Mouse (Mus musculus) lung, adult 2 months (tissue): Measurements from ENCODE around the gene Cmtm3.

ENCODE experiments used
- CTCF ChIP-seq: fragments of 200-500 bp; IDR thresholded peaks from 2 replicates; pipeline ENCODE4 v1.5.1; 2011; ENCODE audit warnings: mild to moderate bottlenecking, low read length, control low read depth; ENCODE audit not compliant: insufficient read depth
- POLR2A ChIP-seq: fragments of 200-500 bp; IDR thresholded peaks from 2 replicates; pipeline ENCODE4 v1.6.1; 2011; ENCODE audit warnings: low read depth, mild to moderate bottlenecking, control low read depth, low read length, borderline replicate concordance; ENCODE audit errors: extremely low read depth

DNA sequence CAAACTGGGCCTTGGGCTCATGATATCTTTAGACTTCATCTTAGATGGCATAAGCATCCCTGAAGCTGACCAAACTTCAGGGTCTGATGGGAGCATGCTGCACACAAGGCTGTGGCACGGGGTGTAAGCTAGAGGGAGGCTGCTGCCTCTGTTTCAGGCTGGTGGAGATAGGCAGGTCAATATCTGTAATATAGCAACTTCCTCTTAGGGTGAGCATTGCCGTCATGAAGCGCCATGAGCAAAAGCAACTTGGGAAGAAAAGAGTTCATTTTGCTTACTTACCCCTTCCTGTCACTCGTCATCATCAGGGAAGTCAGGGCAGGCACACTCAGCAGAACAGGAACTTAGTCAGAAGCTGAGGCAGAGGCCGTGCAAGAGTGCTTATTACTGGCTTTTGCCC, 5.4 kb upstream of the Cmtm3 start:
- TF ChIP-seq CTCF (no peak), POLR2A (no peak)
